Mouse (Mus musculus): ENCODE data around the gene a.

a gene

DNA sequence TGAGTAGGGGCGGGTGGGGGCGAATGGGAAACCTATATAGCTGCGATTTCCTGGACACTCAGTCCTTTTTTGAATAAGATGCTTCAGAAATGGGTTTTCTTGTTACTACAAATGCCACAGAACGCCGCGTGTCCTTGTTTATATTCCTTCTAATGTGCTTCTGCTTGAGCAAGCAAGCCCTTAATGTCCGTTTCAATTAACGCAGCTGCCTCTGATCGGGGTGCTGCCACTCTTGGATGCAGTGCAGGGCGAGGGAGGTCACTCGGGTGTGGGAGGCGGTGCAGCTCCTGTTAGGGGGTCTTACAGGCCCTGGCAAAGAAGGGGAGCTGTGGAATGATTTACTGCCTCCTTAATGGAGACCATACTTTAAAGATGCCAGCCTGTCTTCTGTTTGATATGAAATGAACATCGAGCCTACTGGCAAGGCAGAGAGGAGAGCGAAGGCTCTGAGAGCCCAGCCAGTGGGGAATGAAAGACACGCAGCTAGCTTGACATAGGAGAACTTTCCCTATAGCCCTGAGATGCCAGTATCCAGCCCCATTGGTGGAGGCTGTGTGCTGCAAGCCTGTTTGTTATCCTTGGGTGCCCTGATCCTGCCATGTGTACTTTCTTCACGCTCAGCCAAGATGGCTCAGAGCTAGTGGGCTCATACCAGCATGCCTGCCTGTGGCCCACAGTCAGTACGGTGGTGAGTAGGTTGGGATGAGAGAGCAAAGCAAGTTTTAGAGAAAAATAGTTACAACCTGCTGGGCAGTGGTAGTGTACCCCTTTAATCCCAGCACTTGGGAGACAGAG lies 8.1 kb upstream of the a start:
- no peak for DNase-seq (ENCODE audit: extremely low spot score, low spot score)

DNA sequence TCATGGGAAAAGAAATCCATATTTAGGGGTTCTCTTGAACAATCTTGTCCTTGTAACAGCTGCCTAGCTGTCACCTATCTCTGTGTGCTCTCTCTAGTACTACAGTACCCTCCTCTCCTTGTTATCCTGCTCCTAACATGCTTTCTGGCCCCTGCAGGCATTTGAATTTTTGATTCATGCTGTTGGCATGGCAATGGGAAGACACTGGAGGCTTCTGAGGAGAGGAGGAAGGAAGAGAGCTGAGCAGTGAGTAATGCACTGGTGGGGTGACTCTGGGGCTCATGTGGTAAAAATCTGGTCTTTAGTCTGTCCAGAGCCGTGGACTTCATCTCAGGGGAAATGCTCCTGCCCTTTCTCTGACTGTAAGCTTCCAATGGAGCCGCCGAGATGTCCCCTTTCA lies 5.9 kb upstream of the a start:
- DNase-seq (ENCODE audit: extremely low spot score, low spot score), result no peak

- DNase-seq (ENCODE audit: extremely low spot score, low spot score), result no peak
Observed at GRCm38 (mm10) chr2:154786187-154786586, 5.0 kb upstream of the a start.

- no peak for DNase-seq (ENCODE audit: extremely low spot score, low spot score)
Observed at GRCm38 (mm10) chr2:154786776-154787175, 4.4 kb upstream of the a start.

- no peak for DNase-seq (ENCODE audit: extremely low spot score, low spot score)
Observed at GRCm38 (mm10) chr2:154789381-154789780, 1.8 kb upstream of the a start.

DNA sequence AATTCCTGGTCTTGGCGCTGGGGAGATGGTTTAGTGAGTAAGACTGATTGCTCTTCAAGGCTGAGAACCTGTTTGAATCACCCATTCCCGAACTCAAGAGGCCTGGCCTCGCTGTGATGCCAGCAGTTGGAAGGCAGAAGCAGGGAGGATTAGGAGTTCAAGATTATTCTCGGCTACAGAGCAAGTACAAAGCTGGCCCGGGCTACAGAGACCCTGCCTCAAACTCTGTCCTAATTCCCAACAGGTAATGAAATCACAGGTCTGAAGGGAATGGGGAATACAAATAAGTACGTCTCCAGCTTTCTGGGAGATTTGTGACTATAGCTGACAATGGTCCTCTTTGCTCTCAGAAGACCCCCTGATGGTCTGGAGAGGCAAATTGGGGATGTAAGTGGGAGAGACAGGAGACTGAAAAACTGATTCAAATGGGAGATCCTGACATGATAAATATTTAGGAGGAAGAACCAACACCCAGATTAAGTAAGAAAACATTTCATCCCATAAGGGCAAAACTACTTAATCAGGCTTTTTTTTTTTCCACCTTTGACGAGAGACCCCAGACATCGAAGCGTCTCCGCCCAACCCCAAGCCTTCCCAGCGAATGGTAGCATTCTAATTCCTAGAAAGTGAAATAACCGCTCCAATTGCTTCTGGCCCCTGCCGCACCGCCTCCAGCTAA lies 1.1 kb upstream of the a start:
- no peak for DNase-seq (ENCODE audit: extremely low spot score, low spot score)

DNA sequence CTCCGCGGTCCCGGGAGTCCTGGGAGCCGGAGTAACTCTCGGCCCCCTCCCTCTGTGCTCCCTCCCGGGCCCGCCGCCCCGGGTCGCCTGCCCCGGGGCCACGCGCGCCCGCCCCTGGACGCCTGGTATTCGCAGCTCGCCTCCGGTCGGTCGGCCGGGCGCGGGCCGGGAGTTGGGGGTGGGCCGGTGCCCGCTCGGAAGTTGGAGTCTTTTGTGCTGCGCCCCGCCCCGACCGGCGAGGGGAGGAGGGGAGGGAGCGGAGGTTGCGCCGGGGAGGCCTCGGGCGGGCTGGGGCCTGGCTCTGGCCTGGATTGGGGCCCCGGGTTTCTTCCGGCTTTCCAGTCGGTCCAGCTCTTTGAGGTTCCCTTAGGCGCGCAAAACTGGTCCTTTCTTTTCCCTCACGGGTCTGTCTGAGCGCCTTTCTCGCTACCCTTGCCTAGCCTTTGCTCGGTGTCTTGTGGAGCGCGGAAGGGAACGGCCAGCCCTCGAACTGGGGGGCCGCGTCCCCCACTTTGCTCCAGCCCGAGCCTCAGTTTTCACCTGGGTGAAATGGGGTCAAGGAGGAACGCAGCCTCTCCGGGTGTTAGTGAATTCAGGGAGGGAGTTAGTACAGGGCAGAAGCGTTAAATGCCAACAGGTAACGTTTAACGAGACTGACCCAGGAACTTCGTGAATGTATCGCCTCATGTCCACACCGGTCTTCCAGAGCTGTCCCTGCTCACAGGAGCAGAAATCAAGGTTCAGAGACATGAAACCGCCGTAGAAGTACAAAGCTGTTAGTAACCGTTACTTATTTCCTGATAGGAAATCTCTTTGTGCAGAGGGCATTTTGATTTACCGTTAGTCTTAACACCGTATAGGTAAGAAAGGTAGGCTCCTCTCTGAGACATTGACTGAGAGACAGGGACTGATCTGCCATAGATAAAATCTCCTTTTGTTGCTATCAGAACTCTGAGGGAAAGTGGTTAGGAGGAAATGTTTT lies 750 bp downstream of the a start:
- DNase-seq (ENCODE audit: extremely low spot score, low spot score), result peak; percentile 75

DNA sequence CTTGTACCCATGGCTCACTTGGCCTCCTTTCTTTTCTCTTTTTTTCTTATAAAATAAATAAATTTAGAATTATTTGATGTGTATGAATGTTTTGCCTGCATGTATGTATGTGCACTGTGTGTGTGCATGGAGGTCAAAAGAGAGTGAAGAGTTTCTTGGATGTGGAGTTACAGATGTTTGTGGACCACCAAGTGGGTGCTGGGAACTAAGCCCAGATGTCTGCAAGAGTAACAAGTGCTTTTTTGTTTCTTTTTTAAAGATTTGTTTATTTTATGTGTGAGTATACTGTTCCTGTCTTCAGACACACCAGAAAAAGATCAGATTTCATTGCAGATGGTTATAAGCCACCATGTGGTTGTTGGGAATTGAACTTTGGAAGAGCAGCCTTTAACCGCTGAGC lies 12.2 kb downstream of the a start:
- no peak for DNase-seq (ENCODE audit: extremely low spot score, low spot score)

- DNase-seq (ENCODE audit: extremely low spot score, low spot score), result no peak
Observed at GRCm38 (mm10) chr2:154803845-154804244, 12.6 kb downstream of the a start.

GRCm38 (mm10) chr2:154807689-154808088 lies 16.5 kb downstream of the a start:
- no peak for DNase-seq (ENCODE audit: extremely low spot score, low spot score)

DNA sequence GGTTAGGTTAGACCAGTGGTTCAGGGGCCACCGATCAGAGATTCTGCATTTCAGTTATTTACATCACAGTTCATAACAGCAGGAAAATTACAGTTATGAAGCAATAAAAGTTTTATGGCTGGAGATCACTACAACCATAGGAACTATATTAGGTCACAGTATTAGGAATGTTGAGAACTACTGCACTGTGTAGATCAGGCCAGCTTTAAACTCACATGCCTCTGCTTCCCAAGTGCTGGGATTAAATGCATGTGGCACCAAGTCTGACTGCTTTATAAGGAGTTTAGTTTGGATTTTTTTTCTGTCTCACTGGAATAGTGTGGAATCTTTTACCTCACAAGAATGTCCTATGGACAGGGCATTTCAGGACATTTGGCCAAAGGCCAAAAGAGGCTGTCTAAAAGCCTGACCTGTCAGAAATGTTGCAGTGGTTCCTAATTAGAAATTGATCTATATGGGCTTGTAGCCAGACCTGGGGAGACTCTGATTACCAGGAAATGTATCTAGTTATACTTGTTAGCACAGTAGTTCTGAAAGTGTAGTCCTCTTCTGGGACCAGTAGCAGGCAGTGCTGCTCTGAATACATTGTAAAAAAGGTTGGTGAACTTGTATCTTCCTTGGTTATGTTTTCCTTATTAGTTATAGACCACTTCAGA lies 18.0 kb downstream of the a start:
- no peak for DNase-seq (ENCODE audit: extremely low spot score, low spot score)

DNA sequence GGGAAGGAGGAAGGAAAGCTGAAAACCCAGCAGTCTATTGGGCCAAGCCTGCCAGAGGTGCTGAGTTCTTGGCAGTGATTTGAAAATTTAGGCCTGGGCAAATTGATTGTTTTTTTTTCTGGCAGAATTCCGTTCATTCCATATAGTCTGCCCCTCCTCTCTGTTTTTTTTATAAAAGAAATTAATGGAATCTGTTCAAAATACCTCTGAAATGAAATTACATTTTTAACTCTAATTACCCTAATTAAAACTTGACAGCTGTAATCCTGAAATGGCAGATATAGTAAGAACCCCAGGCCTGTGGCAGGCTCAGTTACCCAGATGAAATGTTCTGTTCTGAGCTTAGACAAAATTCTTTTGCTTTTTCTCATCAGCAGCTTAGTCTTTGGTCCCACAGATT lies 19.6 kb downstream of the a start:
- DNase-seq (ENCODE audit: extremely low spot score, low spot score), result no peak

DNA sequence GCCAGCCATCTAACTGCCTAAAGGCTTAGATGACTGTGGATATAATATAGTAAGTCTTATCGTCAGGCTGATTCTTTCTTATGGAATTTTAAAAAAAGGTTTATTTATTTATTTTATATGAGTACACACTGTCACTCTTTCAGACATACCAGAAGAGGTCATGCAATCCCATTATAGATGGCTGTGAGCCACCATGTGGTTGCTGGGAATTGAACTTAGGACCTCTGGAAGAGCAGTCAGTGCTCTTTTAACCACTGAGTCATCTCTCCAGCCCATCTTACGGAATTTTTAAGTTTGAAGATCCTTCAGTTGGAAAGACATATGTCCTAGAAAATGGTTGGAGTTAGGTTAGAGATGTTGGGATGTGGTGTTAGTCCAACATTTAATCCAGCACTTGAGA lies 22.2 kb downstream of the a start:
- DNase-seq (ENCODE audit: extremely low spot score, low spot score), result no peak

DNA sequence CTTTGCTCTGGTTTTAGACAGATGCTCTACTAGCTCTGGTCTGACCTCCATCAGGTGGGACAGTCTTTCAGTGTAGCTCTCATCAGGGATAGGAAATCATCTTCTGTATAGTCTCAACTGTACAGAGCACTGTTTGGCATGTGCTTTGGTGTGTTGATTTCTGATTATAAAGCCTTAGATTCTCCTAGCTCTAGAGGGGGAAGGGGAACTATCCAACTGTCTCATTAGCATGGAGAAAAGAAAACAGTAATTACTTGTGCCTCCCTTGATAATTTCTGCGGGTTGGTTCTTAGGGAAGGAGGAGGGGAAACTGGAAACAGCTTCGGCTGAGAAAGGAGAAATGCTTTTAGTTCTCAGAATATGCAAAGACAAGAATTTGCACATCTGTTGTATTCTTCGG lies 25.9 kb downstream of the a start:
- DNase-seq (ENCODE audit: extremely low spot score, low spot score), result no peak

- DNase-seq (ENCODE audit: extremely low spot score, low spot score), result no peak
Observed at GRCm38 (mm10) chr2:154817788-154818187, 26.6 kb downstream of the a start.

DNA sequence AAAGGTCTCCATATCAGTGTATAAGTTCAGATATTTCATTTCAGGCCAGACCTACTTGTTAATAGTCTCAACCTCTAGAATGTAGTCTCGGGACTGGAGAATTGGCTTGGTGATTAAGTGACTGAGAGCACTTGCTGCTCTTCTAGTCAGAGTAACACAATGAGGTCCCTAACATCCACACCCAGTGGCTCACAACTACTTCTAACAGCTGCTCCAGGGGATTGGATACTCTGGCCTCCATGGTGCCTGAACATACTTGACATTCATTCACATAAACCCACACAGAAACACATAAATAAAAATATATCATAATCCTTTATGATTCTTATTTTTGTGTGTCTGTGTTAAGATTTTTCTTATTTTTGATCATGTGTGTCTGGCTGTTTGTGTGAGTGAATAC lies 27.4 kb downstream of the a start:
- no peak for DNase-seq (ENCODE audit: extremely low spot score, low spot score)

DNA sequence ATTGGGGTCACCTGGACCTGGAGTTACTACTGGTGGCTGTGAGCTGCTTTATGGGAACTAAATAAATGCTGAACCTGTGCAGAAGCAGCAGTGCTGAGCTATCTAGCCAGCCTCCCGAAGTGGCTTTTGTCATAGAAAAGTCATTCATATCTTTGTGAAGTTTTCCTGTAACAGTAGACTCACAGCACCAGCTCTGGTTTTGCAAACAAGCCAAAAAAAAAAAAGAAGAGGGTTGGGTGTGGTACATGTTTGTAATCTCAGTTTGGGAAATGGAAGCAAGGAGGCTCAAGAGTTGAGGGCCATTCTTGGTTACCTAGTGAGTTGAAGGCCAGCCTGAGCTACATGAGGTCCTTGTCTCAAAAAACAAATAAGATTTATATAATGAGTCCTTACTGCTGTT lies 29.1 kb downstream of the a start:
- no peak for DNase-seq (ENCODE audit: extremely low spot score, low spot score)

DNA sequence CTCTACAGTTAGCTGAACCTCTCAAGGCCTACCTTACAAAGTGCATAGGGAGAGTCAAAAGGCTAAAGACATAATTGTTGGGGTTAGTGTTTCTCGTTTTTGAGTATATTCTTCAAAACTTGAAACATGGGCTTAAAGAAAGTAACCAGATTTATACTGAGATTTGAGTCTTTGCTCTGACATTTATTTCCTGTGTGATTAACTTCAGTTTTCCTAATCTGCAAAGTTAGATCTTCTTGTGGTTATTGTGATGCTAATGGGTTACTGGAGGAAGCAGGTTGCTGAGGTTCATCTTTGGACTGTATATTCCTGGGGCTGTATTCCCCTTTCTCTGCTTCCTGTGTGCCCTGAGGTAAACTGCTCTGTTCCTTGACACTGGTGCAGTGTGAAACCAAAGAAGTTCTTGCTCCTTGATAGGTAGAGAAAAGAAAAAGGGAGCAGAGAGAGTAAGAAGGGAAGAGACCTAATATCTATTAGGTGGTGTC lies 34.9 kb downstream of the a start:
- DNase-seq (ENCODE audit: extremely low spot score, low spot score), result no peak

DNA sequence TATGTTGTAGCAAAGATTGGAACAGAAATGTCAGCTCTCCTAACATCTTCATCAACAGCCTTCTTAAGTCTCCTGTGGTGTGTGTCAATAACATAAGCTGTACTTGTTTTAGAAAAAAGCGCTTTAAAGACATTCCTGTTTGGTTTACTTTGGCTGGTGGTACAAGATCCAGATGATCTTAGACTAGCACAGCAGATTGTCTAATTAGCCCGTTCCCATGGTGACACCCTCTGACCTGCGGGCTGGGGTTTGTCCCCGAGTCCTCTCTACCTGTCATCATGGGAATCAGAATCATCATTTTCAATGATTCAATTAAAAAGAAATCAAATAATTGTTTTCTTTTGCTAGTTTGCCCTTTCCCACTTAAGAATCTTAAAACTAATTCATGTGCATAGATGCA lies 36.3 kb downstream of the a start:
- DNase-seq (ENCODE audit: extremely low spot score, low spot score), result no peak

- DNase-seq (ENCODE audit: extremely low spot score, low spot score), result no peak
Observed at GRCm38 (mm10) chr2:154832471-154832870, 41.3 kb downstream of the a start.

GRCm38 (mm10) chr2:154834149-154834865 lies 43.1 kb downstream of the a start:
- DNase-seq (ENCODE audit: extremely low spot score, low spot score), result no peak
